Mouse (Mus musculus): ENCODE measurements around the gene Gm20388. TPM values are rescaled to one million over a fixed set of nuclear protein-coding genes. Genes with fewer than 3 reads are reported as not detected.

Gene Gm20388
- polyA plus RNA-seq, 1 experiment from 2014 or later: 5.3 TPM

DNA sequence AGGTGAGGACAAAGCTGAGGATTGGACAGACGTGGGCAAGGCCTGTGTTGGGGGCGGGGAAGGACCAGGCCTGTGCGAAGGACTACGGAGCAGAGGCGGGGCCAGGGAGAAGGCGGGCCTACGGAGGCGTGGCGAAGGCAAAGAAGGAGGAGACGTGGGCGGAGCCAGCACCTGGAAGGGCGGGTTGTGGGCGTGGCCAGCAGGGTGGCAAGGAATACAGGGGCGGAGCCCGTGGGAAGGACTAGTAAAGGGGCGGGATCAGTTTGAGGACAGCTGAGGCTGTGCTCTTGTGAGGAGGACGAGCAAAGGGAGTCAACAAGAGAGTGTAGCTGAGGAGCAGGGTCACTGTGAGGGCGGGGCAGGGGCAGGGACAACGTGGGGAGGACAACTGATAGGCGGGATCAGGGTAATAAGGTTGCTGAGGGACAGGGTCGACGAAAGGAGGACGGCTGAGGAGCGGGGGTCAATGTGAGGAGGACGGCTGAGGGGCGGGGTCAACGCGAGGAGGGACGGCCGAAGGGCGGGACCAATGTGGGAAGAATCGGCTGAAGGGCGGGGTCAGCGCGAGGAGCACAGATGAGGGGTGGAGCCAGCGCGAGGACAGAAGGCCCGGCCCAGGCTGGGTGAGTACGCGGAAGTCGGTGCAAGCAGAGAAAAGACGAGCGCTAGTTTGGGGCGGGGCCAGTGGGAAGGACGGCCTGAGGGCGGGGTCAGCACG lies 2370.8 kb downstream of the Gm20388 start:
- Histone ChIP-seq H3K4me1 (replicated peaks; ENCODE audit: control insufficient read depth, insufficient read depth, low read length) (peaks cover 45% of the 10 kb centered on the region), H3K9me3 (ENCODE audit: control insufficient read depth, low read length) (no peaks in the 10 kb centered on the region), H3K9ac (ENCODE audit: low read depth, low read length) (peak overlapping the region; percentile 69), H3K27me3 (replicated peaks; ENCODE audit: control insufficient read depth, insufficient read depth, low read length) (no peaks in the 10 kb centered on the region), H3K27ac (ENCODE audit: low read depth, low read length) (peak overlapping the region; percentile 65), H3K4me3 (ENCODE audit: low read depth, low read length) (peak overlapping the region; percentile 99), H3K4me2 (peak overlapping the region; percentile 84), H3K36me3 (ENCODE audit: control insufficient read depth, insufficient read depth, low read length) (no peaks in the 10 kb centered on the region; the same call in 1 of the 2 replicates)
- WGBS: under 1% methylated on average over 47 of the region's 47 CpGs
- DNase-seq (ENCODE audit: low spot score) (peak; percentile 100), ATAC-seq (replicated peaks; ENCODE audit: low FRiP score) (peak; percentile 83)

DNA sequence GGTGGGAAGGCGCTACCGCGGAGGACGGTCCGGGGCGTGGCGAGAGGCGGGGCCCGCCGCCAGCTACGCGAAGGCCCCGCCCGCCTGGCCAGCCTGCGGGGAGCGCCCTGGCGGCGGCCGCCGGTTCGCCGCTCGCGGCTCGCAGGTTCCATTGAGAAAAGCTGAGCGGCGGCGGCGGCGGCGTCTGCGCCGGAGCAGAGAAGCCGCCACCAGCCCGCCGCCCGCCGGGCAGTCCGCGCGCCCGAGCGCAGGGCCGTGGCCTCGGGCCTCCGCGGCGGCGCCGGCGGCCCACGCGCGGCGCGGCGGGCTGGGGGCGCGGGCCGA lies 2371.4 kb downstream of the Gm20388 start, which contains the start of gene Zfpm1:
Zfpm1 (plus strand) TSS at position 107 of the 324 bp plus-strand sequence.
- WGBS: under 1% methylated on average over 59 of the region's 60 CpGs
- Histone ChIP-seq H3K4me2 (peak within 1 kb of the TSS; percentile 97), H3K9me3 (ENCODE audit: control insufficient read depth, low read length) (no peaks in the 10 kb centered on the region), H3K4me1 (replicated peaks; ENCODE audit: control insufficient read depth, insufficient read depth, low read length) (peaks cover 45% of the 10 kb centered on the region), H3K4me3 (ENCODE audit: low read depth, low read length) (peak within 1 kb of the TSS; percentile 99), H3K36me3 (ENCODE audit: control insufficient read depth, insufficient read depth, low read length) (no peaks in the 10 kb centered on the region; the same call in 1 of the 2 replicates), H3K9ac (ENCODE audit: low read depth, low read length) (peak within 1 kb of the TSS; percentile 99), H3K27ac (ENCODE audit: low read depth, low read length) (peak within 1 kb of the TSS; percentile 99), H3K27me3 (replicated peaks; ENCODE audit: control insufficient read depth, insufficient read depth, low read length) (no peaks in the 10 kb centered on the region)
- ATAC-seq (replicated peaks; ENCODE audit: low FRiP score): no peak
- no peak for DNase-seq (ENCODE audit: low spot score)

- Histone ChIP-seq H3K9ac (ENCODE audit: low read depth, low read length) (peak overlapping the region; percentile 99), H3K27me3 (replicated peaks; ENCODE audit: control insufficient read depth, insufficient read depth, low read length) (no peaks in the 10 kb centered on the region), H3K4me3 (ENCODE audit: low read depth, low read length) (peak overlapping the region; percentile 99), H3K4me1 (replicated peaks; ENCODE audit: control insufficient read depth, insufficient read depth, low read length) (peaks cover 45% of the 10 kb centered on the region), H3K36me3 (ENCODE audit: control insufficient read depth, insufficient read depth, low read length) (peaks cover 5% of the 10 kb centered on the region; the same call in 1 of the 2 replicates), H3K9me3 (ENCODE audit: control insufficient read depth, low read length) (no peaks in the 10 kb centered on the region), H3K4me2 (peak overlapping the region; percentile 97), H3K27ac (ENCODE audit: low read depth, low read length) (peak overlapping the region; percentile 99)
- ATAC-seq (replicated peaks; ENCODE audit: low FRiP score): no peak
- DNase-seq (ENCODE audit: low spot score): no peak
- whole genome bisulfite sequencing: under 1% methylated on average over 69 of the region's 70 CpGs
Observed at GRCm38 (mm10) chr8:122282501-122283355, 2372.1 kb downstream of the Gm20388 start.

- DNase-seq (ENCODE audit: low spot score): peak; percentile 67
- peak overlapping the region; percentile 97 for H3K4me2 ChIP-seq
- H3K27ac ChIP-seq (ENCODE audit: low read depth, low read length): peak overlapping the region; percentile 99
- H3K27me3 ChIP-seq (replicated peaks; ENCODE audit: control insufficient read depth, insufficient read depth, low read length): no peaks in the 10 kb centered on the region
- H3K9me3 ChIP-seq (ENCODE audit: control insufficient read depth, low read length): no peaks in the 10 kb centered on the region
- under 1% methylated on average over 37 of the region's 37 CpGs for WGBS
- peaks cover 5% of the 10 kb centered on the region; the same call in 1 of the 2 replicates for H3K36me3 ChIP-seq (ENCODE audit: control insufficient read depth, insufficient read depth, low read length)
- peaks cover 54% of the 10 kb centered on the region for H3K4me1 ChIP-seq (replicated peaks; ENCODE audit: control insufficient read depth, insufficient read depth, low read length)
- H3K9ac ChIP-seq (ENCODE audit: low read depth, low read length): peak overlapping the region; percentile 99
- ATAC-seq (replicated peaks; ENCODE audit: low FRiP score): no peak
- peak overlapping the region; percentile 99 for H3K4me3 ChIP-seq (ENCODE audit: low read depth, low read length)
Observed at GRCm38 (mm10) chr8:122283356-122284202, 2372.9 kb downstream of the Gm20388 start.

- Histone ChIP-seq H3K9ac (ENCODE audit: low read depth, low read length) (peak overlapping the region; percentile 99), H3K4me2 (peak overlapping the region; percentile 97), H3K27me3 (replicated peaks; ENCODE audit: control insufficient read depth, insufficient read depth, low read length) (no peaks in the 10 kb centered on the region), H3K27ac (ENCODE audit: low read depth, low read length) (peak overlapping the region; percentile 99), H3K36me3 (ENCODE audit: control insufficient read depth, insufficient read depth, low read length) (peaks cover 8% of the 10 kb centered on the region), H3K4me1 (replicated peaks; ENCODE audit: control insufficient read depth, insufficient read depth, low read length) (peaks cover 60% of the 10 kb centered on the region), H3K9me3 (ENCODE audit: control insufficient read depth, low read length) (no peaks in the 10 kb centered on the region), H3K4me3 (ENCODE audit: low read depth, low read length) (peak overlapping the region; percentile 99)
- DNase-seq (ENCODE audit: low spot score): peak; percentile 78
- ATAC-seq (replicated peaks; ENCODE audit: low FRiP score): no peak
- WGBS: under 1% methylated on average over 33 of the region's 33 CpGs
Observed at GRCm38 (mm10) chr8:122284203-122284658, 2373.6 kb downstream of the Gm20388 start.

DNA sequence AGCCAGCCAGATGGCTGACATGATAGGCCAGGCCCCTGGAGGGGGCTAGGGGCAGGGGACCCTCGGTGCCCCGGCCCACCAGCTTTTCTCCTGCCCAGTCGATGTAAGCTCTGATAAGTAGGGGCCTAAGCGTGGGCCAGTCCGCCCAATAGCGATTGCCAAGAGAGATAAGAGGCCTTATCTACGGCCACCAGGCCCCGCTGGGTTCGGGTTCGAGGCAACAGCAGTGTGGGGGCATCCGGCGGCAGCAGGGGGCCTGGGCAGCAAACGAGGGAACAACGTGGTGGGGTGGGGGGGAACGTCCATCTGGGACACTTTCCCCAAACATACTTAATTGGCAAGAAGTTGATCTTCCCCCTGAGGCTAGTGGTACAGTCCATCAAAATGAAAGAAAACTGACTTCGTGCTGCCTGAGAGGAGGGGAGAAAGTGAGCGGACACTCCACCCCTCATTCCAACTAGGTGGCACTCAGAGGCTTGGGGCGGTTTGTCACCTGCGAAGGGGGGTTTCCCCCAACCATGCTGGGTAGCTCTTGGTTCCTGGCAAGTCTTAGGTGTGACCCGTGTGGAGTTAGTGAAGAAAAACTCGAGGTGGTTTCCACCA lies 2374.1 kb downstream of the Gm20388 start:
- no peak for ATAC-seq (replicated peaks; ENCODE audit: low FRiP score)
- WGBS: 1% methylated on average over 21 of the region's 21 CpGs
- peak; percentile 76 for DNase-seq (ENCODE audit: low spot score)
- Histone ChIP-seq H3K9ac (ENCODE audit: low read depth, low read length) (peak overlapping the region; percentile 99), H3K27ac (ENCODE audit: low read depth, low read length) (peak overlapping the region; percentile 99), H3K36me3 (ENCODE audit: control insufficient read depth, insufficient read depth, low read length) (peaks cover 13% of the 10 kb centered on the region), H3K27me3 (replicated peaks; ENCODE audit: control insufficient read depth, insufficient read depth, low read length) (no peaks in the 10 kb centered on the region), H3K4me1 (replicated peaks; ENCODE audit: control insufficient read depth, insufficient read depth, low read length) (peaks cover 66% of the 10 kb centered on the region), H3K9me3 (ENCODE audit: control insufficient read depth, low read length) (no peaks in the 10 kb centered on the region), H3K4me3 (ENCODE audit: low read depth, low read length) (peak overlapping the region; percentile 99), H3K4me2 (peak overlapping the region; percentile 97)

DNA sequence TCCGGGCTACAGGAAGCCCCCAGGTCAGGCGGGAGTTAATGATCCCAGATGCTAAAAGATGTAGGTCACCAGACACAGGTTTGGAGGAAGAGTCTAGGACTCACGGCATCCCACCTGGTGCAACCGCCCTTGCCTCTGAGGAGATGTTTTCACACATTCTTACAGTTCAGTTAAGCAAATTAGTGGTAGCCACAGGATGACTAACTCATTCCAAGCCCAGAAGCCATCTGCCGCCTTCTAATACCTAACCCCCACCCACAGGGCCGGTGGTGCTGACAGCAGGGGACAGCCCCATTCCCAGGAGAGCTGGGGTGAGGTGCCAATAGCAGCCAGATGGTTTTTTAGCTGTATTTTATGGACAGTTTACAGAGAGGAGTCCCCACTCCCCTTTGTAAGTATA lies 2375.1 kb downstream of the Gm20388 start:
- 29% methylated on average over 6 of the region's 6 CpGs for WGBS
- no peaks in the 10 kb centered on the region for H3K27me3 ChIP-seq (replicated peaks; ENCODE audit: control insufficient read depth, insufficient read depth, low read length)
- H3K9ac ChIP-seq (ENCODE audit: low read depth, low read length): peak overlapping the region; percentile 99

More for the DNA sequence above, 2375.1 kb downstream of the Gm20388 start:
- no peak for ATAC-seq (replicated peaks; ENCODE audit: low FRiP score)
- no peaks in the 10 kb centered on the region for H3K9me3 ChIP-seq (ENCODE audit: control insufficient read depth, low read length)
- H3K36me3 ChIP-seq (ENCODE audit: control insufficient read depth, insufficient read depth, low read length): peaks cover 15% of the 10 kb centered on the region
- H3K4me1 ChIP-seq (replicated peaks; ENCODE audit: control insufficient read depth, insufficient read depth, low read length): peaks cover 66% of the 10 kb centered on the region
- no peak for DNase-seq (ENCODE audit: low spot score)
- H3K4me2 ChIP-seq: peak overlapping the region; percentile 97
- peak overlapping the region; percentile 99 for H3K27ac ChIP-seq (ENCODE audit: low read depth, low read length)
- H3K4me3 ChIP-seq (ENCODE audit: low read depth, low read length): peak overlapping the region; percentile 99
